Mouse (Mus musculus): ENCODE data around the gene Slc35f2. TPM values are rescaled to one million over a fixed set of nuclear protein-coding genes. Genes with fewer than 3 reads are reported as not detected.

Gene Slc35f2
- polyA plus RNA-seq, 1 experiment: 0.02 TPM

DNA sequence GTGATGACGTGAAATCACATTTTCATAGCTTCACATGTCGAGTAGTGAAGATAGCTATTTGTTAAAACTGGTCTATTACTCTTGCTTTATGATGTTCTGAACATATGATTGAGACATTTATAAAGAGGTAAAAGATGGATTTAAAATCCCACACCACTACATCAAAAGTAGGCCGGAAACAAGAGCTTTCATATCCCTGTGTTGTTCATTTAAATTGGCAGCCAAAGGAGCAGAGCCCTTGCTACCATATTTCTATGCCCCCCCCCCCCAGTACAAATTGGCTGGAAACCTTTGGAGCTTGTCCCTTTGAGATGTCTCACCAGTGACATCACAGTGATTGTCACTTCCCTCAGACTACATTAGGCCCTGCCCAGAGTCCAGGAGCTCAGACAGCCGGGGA, 78.5 kb downstream of the Slc35f2 start, which contains the start of gene Sln:
TSS of gene Sln (plus strand) at position 301 of the 400 bp plus-strand sequence.
- no peak within 1 kb of the TSS for H3ac ChIP-seq (ENCODE audit: control insufficient read depth, insufficient read length)
- TF ChIP-seq MYOG (IDR thresholded peaks at IDR 0.05; ENCODE audit: control insufficient read depth in 1 of 3, insufficient read depth in 1 of 3, insufficient read length in 2 of 3, low read depth in 2 of 3) (no peak), E2F4 (IDR thresholded peaks at IDR 0.05; ENCODE audit: insufficient read depth) (no peak), POLR2AphosphoS2 (IDR thresholded peaks at IDR 0.05; ENCODE audit: insufficient read length, low read depth) (no peak)
- no peak within 1 kb of the TSS for H3K4me3 ChIP-seq
- no peaks in the 10 kb centered on the region for H3K27me3 ChIP-seq (ENCODE audit: control insufficient read depth, insufficient read depth, insufficient read length)
- H3K4me2 ChIP-seq (ENCODE audit: low read depth): no peak within 1 kb of the TSS
- no peaks in the 10 kb centered on the region for H3K36me3 ChIP-seq (ENCODE audit: control insufficient read depth, insufficient read depth)
- no peaks in the 10 kb centered on the region for H3K79me2 ChIP-seq (ENCODE audit: control insufficient read depth, insufficient read depth)

- H3K36me3 ChIP-seq (ENCODE audit: control insufficient read depth, insufficient read depth): no peaks in the 10 kb centered on the region
- H3ac ChIP-seq (ENCODE audit: control insufficient read depth, insufficient read length): no peak overlapping the region
- no peak overlapping the region for H3K4me3 ChIP-seq
- H3K27me3 ChIP-seq (ENCODE audit: control insufficient read depth, insufficient read depth, insufficient read length): no peaks in the 10 kb centered on the region
- TF ChIP-seq MYOG (IDR thresholded peaks at IDR 0.05; ENCODE audit: control insufficient read depth in 1 of 3, insufficient read depth in 1 of 3, insufficient read length in 2 of 3, low read depth in 2 of 3) (peak in 1 of 3 experiments; percentile 27), MYOD1 (IDR thresholded peaks at IDR 0.05; ENCODE audit: control insufficient read depth in 1 of 3, insufficient read length in 2 of 3, low read depth in 2 of 3) (peak in 1 of 3 experiments; percentile 47), SRF (IDR thresholded peaks at IDR 0.05; ENCODE audit: control insufficient read depth, insufficient read length, low read depth) (no peak)
- no peaks in the 10 kb centered on the region for H3K79me2 ChIP-seq (ENCODE audit: control insufficient read depth, insufficient read depth)
- H3K4me2 ChIP-seq (ENCODE audit: low read depth): no peak overlapping the region
These were observed 80.8 kb downstream of the Slc35f2 start for GRCm38 (mm10) chr9:53852158-53852557.

- Histone ChIP-seq H3K27me3 (ENCODE audit: control insufficient read depth, insufficient read depth, insufficient read length) (no peaks in the 10 kb centered on the region), H3K4me3 (no peak overlapping the region), H3ac (ENCODE audit: control insufficient read depth, insufficient read length) (no peak overlapping the region), H3K36me3 (ENCODE audit: control insufficient read depth, insufficient read depth) (no peaks in the 10 kb centered on the region), H3K4me2 (ENCODE audit: low read depth) (no peak overlapping the region), H3K79me2 (ENCODE audit: control insufficient read depth, insufficient read depth) (no peaks in the 10 kb centered on the region)
- TF ChIP-seq MAX (IDR thresholded peaks at IDR 0.05; ENCODE audit: low read depth): no peak
These were observed 82.3 kb downstream of the Slc35f2 start for GRCm38 (mm10) chr9:53853672-53854071.

DNA sequence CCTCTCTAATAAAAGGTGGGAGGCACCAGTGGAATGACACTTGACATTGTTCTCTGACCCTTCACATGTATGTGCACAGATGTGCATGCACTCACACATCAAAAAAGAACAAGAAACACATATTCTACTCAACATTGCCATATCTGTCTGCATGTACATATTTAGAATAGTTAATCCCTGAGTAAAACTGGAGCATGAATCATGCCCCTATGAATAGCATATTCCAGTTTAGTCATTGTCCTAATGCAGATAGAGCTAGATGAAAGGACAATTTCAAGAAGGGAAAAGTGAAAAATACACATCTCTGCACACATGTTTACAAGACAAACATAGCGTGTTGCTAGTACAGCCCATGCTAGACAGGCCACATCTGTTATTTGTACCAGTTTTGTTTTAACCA, 83.2 kb downstream of the Slc35f2 start:
- no peaks in the 10 kb centered on the region for H3K36me3 ChIP-seq (ENCODE audit: control insufficient read depth, insufficient read depth)
- H3ac ChIP-seq (ENCODE audit: control insufficient read depth, insufficient read length): no peak overlapping the region
- no peak overlapping the region for H3K4me2 ChIP-seq (ENCODE audit: low read depth)
- TF ChIP-seq TCF3 (IDR thresholded peaks at IDR 0.05; ENCODE audit: insufficient read length, low read depth) (no peak), REST (IDR thresholded peaks at IDR 0.05; ENCODE audit: insufficient read depth, insufficient read length) (no peak), POLR2A (IDR thresholded peaks at IDR 0.05; ENCODE audit: insufficient read length, low read depth) (no peak), USF1 (IDR thresholded peaks at IDR 0.05; ENCODE audit: low read depth) (no peak)
- no peaks in the 10 kb centered on the region for H3K79me2 ChIP-seq (ENCODE audit: control insufficient read depth, insufficient read depth)
- H3K4me3 ChIP-seq: no peak overlapping the region
- no peaks in the 10 kb centered on the region for H3K27me3 ChIP-seq (ENCODE audit: control insufficient read depth, insufficient read depth, insufficient read length)

DNA sequence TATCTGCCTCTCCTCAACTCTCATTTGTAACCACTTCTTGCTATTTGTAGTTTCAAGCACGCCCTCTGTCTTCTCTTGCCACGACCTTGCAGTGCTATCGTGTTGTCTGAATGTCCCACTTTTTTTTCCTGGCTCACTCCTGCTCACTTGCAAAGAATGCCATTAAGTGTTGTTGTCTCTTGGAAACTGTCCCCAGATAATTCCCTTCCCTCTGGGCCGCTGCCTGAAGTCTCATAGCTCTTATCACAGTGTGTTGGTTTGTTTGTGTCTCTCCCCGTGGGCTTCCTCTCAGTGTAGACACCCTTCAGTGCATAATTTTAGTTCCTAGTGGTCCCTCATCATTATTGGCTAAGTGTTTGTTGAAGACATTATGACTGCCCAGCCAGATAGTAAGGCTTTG, 86.5 kb downstream of the Slc35f2 start:
- Histone ChIP-seq H3K79me2 (ENCODE audit: control insufficient read depth, insufficient read depth) (no peaks in the 10 kb centered on the region), H3K36me3 (ENCODE audit: control insufficient read depth, insufficient read depth) (no peaks in the 10 kb centered on the region), H3ac (ENCODE audit: control insufficient read depth, insufficient read length) (no peak overlapping the region), H3K4me3 (no peak overlapping the region), H3K27me3 (ENCODE audit: control insufficient read depth, insufficient read depth, insufficient read length) (no peaks in the 10 kb centered on the region), H3K4me2 (ENCODE audit: low read depth) (no peak overlapping the region)
- no peak for TF ChIP-seq TCF12 (IDR thresholded peaks at IDR 0.05; ENCODE audit: insufficient read depth, poor library complexity, severe bottlenecking)
- no peak for TF ChIP-seq POLR2A (IDR thresholded peaks at IDR 0.05; ENCODE audit: insufficient read length, low read depth)
- no peak for TF ChIP-seq CEBPB (IDR thresholded peaks at IDR 0.05; ENCODE audit: insufficient read depth, poor library complexity, severe bottlenecking)
- TF ChIP-seq MAX (IDR thresholded peaks at IDR 0.05; ENCODE audit: low read depth): no peak
- TF ChIP-seq TCF3 (IDR thresholded peaks at IDR 0.05; ENCODE audit: insufficient read length, low read depth): no peak
- TF ChIP-seq E2F4 (IDR thresholded peaks at IDR 0.05; ENCODE audit: insufficient read depth): no peak

Other genes with a start within 250 kb of the Slc35f2 start
- 1.6 TPM for gene Atm, start 234.8 kb upstream of the Slc35f2 start, polyA plus RNA-seq (2012; fragmentation: generic; extraction: Trizol)
- gene Npat, start 234.5 kb upstream of the Slc35f2 start, polyA plus RNA-seq (2012; fragmentation: generic; extraction: Trizol): 1.8 TPM
- gene Acat1, start 161.2 kb upstream of the Slc35f2 start, polyA plus RNA-seq (2012; fragmentation: generic; extraction: Trizol): 34.9 TPM
- 10.2 TPM for gene Cul5, start 101.5 kb upstream of the Slc35f2 start, polyA plus RNA-seq (2012; fragmentation: generic; extraction: Trizol)
- gene Rab39, start 65.3 kb upstream of the Slc35f2 start, polyA plus RNA-seq (2012; fragmentation: generic; extraction: Trizol): not detected
- not detected for gene Sln, start 78.6 kb downstream of the Slc35f2 start, polyA plus RNA-seq (2012; fragmentation: generic; extraction: Trizol)
- not detected for gene Elmod1, start 203.8 kb downstream of the Slc35f2 start, polyA plus RNA-seq (2012; fragmentation: generic; extraction: Trizol)